Mouse (Mus musculus): ENCODE results near the gene Zfp382.
"Not testable (repeated sequence)": the region's sequence is repeated elsewhere in the genome, so short reads cannot be mapped to it uniquely, and the experiment has no call there.

Gene Zfp382

DNA sequence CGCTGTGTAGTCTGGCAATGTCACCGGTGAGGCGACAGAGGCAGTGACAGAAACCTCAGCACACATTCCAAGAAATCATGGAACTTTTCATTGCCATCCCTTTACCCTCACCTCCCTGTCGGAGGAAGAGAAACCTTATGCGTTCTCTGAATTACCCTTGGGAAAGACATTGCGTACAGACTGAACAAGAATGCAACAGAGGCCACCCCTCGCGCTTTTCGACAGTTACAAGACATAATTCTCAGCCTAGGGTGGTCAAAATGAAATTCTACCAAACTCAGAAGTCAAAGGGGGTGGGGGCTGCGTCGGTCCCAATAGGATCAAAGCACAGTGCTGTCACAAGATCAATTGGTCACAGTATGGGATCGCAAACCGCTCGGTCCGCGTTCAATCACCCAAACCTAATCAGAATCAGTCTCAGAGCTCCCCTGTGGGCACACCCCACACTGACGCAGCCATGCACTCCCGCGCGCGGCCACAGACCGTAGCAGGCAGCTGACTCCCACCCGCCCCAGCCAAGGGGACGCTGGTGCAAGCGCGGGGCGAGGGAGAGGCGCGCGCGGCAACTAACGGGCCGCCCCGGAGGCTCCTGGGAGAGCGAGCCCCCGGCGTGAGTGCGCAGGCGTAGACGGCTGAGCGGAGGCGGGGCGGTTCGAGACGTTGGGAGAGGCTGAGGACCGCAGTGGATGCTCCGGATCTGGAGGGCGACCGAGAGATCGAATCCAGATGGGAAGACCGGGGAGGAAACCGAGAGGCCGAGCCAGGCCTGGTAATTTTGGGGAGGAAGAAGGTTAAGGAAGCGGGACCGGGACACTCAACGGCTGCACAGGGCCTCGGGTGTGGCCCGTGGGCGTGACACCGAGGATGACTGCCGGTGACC lies at the start of gene Zfp382:
Gene Zfp382 (plus strand): TSS at position 635 of the 880 bp plus-strand sequence.
- DNase-seq (ENCODE audit: low read depth in 2 of 2, low spot score in 2 of 2), result peak; percentile 82 to 86

- peak; percentile 62 to 76 for DNase-seq (ENCODE audit: low read depth in 2 of 2, low spot score in 2 of 2)
Measured at GRCm38 (mm10) chr7:30072146-30073028, 49.4 kb upstream of the Zfp382 start, which contains the start of gene Zfp82. Gene Zfp82 (minus strand): TSS chr7:30072900.

- no peak for DNase-seq (ENCODE audit: low read depth in 2 of 2, low spot score in 2 of 2)
Measured at GRCm38 (mm10) chr7:30086524-30086923, 35.2 kb upstream of the Zfp382 start.

DNA sequence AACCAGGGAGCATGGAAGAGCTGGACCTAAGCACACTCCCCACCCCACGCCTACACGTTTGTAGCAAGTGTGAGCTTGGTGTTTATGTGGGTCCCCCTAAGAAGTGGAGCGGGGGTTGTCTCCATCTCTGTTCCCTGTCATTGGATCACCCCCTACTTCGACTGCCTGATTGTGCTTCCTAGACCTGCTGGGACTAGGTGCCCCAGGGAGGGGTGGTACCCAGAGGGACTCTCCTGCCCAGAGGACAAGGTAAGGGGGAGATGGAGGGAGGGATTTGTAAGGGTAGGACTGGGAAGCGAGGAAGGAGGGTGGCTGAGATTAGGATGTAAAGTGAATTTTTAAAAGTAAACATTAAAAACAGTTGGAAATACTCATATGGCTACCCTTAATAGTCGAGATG lies 32.3 kb upstream of the Zfp382 start:
- no peak for DNase-seq (ENCODE audit: low read depth in 2 of 2, low spot score in 2 of 2)

- peak; percentile 92 to 93 for DNase-seq (ENCODE audit: low read depth in 2 of 2, low spot score in 2 of 2)
Measured at GRCm38 (mm10) chr7:30090092-30090969, 31.4 kb upstream of the Zfp382 start, which contains the start of the genes Gm26920 and Zfp566. Gene Gm26920 (minus strand): TSS chr7:30090410. Gene Zfp566 (minus strand): TSS chr7:30090527.

GRCm38 (mm10) chr7:30090970-30091585 lies 30.7 kb upstream of the Zfp382 start:
- no peak for DNase-seq (ENCODE audit: low read depth in 2 of 2, low spot score in 2 of 2)

DNA sequence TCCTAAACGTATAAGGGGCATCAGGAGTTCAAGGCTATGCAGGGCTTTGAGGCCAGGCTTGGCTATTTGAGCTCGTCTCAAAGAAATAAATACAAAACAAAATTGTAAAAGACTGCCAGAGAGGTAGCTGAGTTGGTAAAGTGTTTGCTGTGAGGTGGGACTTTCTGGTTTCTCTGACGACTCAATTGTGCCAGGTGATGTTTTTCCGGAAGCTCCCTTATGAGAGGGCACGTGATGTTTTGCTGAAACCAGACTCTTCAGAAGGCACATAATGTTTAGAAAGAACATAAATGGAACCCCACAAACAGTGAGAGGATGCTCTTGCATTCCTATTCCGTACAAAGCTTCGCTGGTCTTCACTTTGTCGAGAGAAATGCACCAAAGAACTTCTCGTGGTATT lies 29.1 kb upstream of the Zfp382 start:
- no peak for DNase-seq (ENCODE audit: low read depth in 2 of 2, low spot score in 2 of 2)

GRCm38 (mm10) chr7:30093918-30094415 lies 27.8 kb upstream of the Zfp382 start:
- DNase-seq (ENCODE audit: low read depth in 2 of 2, low spot score in 2 of 2), result no peak

DNA sequence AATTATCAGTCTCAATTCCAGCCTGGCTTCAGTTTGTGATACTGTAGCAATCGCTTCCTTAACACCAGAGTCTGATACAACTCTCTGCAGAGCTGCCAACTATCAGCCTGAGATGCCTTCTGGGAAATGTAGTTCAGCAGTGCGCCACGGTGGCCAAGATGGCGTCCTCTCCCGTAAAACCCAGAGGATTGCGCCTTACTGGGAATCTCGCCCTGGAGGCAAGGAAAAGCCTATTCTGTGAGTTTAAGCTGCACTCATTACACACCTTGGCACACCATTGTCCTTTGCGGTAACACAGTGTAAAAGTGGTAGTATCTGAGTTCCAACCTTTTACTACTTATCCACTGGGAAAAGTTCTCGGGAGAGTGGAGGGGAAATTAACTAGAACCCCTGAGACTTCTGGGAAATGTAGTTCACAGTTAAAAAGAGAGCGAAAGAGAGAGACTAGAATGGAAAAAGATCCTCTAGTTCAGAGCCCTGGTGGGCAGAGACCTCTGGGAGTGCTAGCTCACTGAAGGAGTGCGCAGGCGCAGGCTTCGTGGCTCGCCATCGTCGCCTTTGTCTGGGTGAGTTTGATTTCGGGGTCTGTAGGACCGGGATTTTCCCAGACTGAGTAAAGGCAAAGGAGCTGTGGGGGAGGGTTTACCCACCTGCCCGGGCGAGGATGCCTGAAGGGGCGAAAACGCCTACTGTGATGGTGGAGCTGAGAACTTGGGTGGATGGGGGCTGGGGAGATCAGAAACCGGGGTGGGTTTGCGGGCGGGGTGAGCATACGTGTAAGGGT lies 26.9 kb upstream of the Zfp382 start, which contains the start of gene Zfp260:
Gene Zfp260 (plus strand): TSS at position 132 of the 784 bp plus-strand sequence.
- peak; percentile 82 to 88 for DNase-seq (ENCODE audit: low read depth in 2 of 2, low spot score in 2 of 2)

DNA sequence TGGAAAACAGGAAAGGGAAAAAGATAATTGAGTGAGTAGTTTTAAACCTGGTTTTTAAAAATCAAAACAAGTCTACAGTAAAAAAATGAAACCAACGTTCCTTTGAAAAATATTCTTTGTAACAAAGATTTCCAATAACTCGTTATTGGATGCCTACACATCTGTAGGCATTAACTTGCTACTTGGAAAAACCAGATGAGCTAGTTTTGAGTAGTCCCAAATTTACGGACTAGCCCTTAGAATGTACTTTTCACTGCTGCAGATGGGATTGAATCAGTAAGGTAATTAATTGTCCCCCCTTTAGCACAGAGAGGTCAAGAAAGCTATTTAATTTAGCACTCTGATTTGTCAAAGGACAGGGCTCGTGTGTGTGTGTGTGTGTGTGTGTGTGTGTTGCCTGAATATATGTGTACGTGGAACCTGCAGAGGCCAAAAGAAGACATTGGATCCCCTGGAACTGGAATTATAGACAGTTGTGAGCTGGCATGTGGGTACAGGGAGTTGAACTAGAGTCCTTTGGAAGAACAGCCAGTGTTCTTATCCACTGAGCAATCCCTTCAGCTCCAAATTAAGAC lies 26.1 kb upstream of the Zfp382 start:
- no peak for DNase-seq (ENCODE audit: low read depth in 2 of 2, low spot score in 2 of 2)

GRCm38 (mm10) chr7:30099297-30099696 lies 22.4 kb upstream of the Zfp382 start:
- peak; percentile 75 to 80 for DNase-seq (ENCODE audit: low read depth in 2 of 2, low spot score in 2 of 2)

DNA sequence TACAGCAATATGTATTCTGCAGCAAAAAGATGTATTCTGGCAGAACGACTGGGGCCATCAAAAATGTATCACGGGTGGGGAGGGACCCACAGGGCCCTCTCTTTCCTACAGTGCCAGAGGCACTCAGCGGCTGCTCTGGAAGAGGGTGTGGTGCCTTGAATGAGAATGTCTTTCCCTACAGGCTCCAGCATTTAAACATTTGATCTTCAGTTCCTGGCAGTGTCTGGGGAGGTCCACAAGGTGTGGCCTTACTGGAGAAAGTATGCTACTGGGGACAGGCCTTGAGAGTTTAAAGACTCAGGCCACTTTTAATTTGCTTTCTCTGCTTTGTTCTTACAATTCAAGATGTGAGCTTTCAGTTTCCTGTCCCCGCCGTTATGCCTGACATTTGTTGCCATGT lies 5.7 kb upstream of the Zfp382 start:
- DNase-seq (ENCODE audit: low read depth in 2 of 2, low spot score in 2 of 2), result no peak

GRCm38 (mm10) chr7:30117935-30118334 lies 3.8 kb upstream of the Zfp382 start:
- not testable (repeated sequence) for DNase-seq (ENCODE audit: low read depth in 2 of 2, low spot score in 2 of 2)

DNA sequence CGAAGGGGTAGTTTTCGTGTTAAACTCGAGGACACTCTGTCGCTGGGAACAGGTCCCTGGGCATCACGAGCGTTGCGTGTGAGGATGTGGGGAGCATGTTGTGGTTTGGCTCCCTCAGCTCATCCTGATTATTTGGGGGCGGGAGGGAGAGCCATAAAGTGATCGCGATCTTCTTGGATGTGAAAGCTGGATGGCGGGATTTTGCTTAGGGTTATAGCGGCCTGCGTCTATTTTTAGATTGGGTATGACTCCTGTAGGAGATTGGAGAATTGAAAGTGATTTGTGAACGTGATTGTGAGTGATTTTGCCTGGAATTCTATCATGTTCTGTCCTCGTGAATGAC lies 417 bp downstream of the Zfp382 start:
- no peak for DNase-seq (ENCODE audit: low read depth in 2 of 2, low spot score in 2 of 2)

- DNase-seq (ENCODE audit: low read depth in 2 of 2, low spot score in 2 of 2), result no peak
Measured at GRCm38 (mm10) chr7:30129900-30130299, 8.2 kb downstream of the Zfp382 start.

DNA sequence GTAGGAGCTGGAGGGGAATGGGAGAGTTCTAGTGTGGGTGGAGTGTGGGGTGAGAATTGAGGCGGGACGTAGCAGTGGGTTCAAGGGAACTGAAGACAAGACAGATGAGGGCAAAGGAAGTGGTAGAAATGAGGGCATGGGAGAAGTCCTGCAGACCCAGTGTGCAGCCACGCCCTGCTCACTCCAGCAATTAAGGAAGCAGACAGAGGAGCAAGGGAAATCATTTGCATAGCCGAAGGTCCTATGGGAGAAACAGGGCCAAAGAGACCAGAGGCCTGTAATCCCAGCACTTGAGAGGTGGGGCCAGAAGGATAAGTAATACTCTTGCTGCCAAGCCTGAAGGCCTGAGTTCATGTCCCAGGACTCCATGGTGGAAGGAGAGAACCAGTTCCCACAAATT lies 10.7 kb downstream of the Zfp382 start:
- no peak for DNase-seq (ENCODE audit: low read depth in 2 of 2, low spot score in 2 of 2)

- DNase-seq (ENCODE audit: low read depth in 2 of 2, low spot score in 2 of 2), result no peak
Measured at GRCm38 (mm10) chr7:30136826-30137225, 15.1 kb downstream of the Zfp382 start.

DNA sequence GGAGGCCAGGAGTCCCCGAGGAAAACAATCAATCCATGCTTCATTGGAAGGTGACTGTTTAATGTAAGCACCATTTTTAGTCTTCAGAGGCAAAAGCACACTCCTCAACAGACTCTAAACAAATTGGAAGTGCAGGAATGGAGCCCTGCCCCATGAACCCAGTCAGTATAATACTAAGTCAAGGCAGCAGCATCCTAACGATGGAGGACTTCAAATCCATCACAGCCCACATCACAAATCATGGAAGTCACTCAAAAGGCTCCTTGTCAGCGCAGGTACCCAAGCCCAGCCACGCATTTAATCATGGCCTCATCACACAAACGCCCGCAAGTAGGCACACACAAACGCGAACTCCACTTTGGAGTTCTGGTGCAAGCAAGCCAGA lies 21.4 kb downstream of the Zfp382 start:
- DNase-seq (ENCODE audit: low read depth in 2 of 2, low spot score in 2 of 2), result no peak

Measured in CD8-positive naive resting alpha-beta T cell, adult 2 months (primary cell).